Mouse (Mus musculus) megakaryocyte, embryonic 14.5 days (primary cell): ENCODE measurements around the gene Naa60.

Experiments
- FLI1 ChIP-seq: IDR thresholded peaks from 2 replicates; pipeline ENCODE4 v1.6.1; 2012; ENCODE audit warnings: low read length, inconsistent platforms, mixed read lengths
- GATA1 ChIP-seq: IDR thresholded peaks from 3 replicates; pipeline ENCODE4 v1.6.1; 2012; ENCODE audit warnings: mixed read lengths, low read length, inconsistent platforms, borderline replicate concordance

DNA sequence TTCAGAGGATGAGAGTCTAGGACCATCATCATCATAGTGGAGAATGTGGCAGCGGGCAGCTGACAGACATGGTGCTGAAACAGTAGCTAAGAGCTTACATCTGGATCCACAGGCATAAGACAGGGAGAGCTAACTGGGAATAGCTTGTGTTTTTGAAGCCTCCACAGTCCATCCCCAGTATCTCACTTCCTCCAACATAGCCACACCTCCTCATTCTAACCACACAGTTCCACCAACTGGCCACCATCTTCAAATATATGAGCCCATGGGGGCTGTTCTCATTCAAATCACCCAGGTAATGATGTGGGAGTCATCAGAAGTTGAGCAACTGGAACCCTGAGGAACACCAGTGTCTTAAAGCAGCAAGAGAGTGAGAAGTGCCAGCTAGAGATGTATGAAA is 79.0 kb downstream of the Naa60 start:
- no peak for TF ChIP-seq FLI1
- no peak for TF ChIP-seq GATA1
